In genomic region chr16:25349626-25350025, GRCm38 (mm10) we compare ENCODE assay signal across 8 mouse cellular contexts.
DNase-seq lines count a peak whose midpoint lies in the region; ATAC-seq and TF ChIP-seq lines count a peak whose summit lies in the region.

No protein-coding gene starts in this region.

- no peak for TF ChIP-seq POLR2A in brain, embryonic 14.5 days (IDR thresholded peaks at IDR 0.05; ENCODE audit: borderline replicate concordance, extremely low read depth, insufficient read depth, insufficient read length, poor library complexity, severe bottlenecking)

- H3K27me3 ChIP-seq in forebrain, embryonic 11.5 days (ENCODE audit: control insufficient read depth, insufficient read depth, low read length), result no peaks in the 10 kb centered on the region
- peaks cover 4% of the 10 kb centered on the region; the same call in 1 of the 2 replicates for H3K27me3 ChIP-seq in hindbrain, embryonic 13.5 days

- in situ Hi-C loops in ES-E14 (cut with MboI; ENCODE audit: low sequenced_read_pairs in 2 of 2, unreplicated experiment in 2 of 2), result no loop called here

- H3K9ac ChIP-seq in ES-E14 (ENCODE audit: insufficient read depth, low read depth, low read length, poor library complexity, severe bottlenecking), result no peak overlapping the region
- H3K9ac ChIP-seq in forebrain, embryonic 11.5 days (ENCODE audit: low read length), result no peak overlapping the region
- H3K9ac ChIP-seq in hindbrain, embryonic 13.5 days, result no peak overlapping the region

- no peak overlapping the region for H3K27ac ChIP-seq in ES-E14 (ENCODE audit: insufficient read depth, low read depth, low read length, poor library complexity, severe bottlenecking)
- no peak overlapping the region for H3K27ac ChIP-seq in forebrain, embryonic 11.5 days (ENCODE audit: low read depth, low read length)
- no peak overlapping the region for H3K27ac ChIP-seq in hindbrain, embryonic 13.5 days

- H3K4me1 ChIP-seq in ES-E14 (ENCODE audit: control insufficient read depth in 2 of 2, insufficient read depth in 2 of 2, low read length in 2 of 2, poor library complexity in 1 of 2), result no peaks in the 10 kb centered on the region
- H3K4me1 ChIP-seq in forebrain, embryonic 11.5 days (replicated peaks; ENCODE audit: control insufficient read depth, insufficient read depth, low read length), result no peaks in the 10 kb centered on the region
- H3K4me1 ChIP-seq in hindbrain, embryonic 13.5 days (replicated peaks), result no peaks in the 10 kb centered on the region

- ATAC-seq in forebrain, embryonic 11.5 days (replicated peaks; ENCODE audit: low FRiP score), result peak; percentile 42; the same call in 1 of the 2 replicates
- peak; percentile 61; the same call in 1 of the 2 replicates for ATAC-seq in hindbrain, embryonic 13.5 days (ENCODE audit: low FRiP score)
- ATAC-seq in erythroblast, adult 5-6 weeks (replicated peaks; ENCODE audit: low FRiP score, poor library complexity, severe bottlenecking), result no peak

- peak; percentile 56 for DNase-seq in ES-E14 (ENCODE audit: low read depth, low spot score)
- DNase-seq in brain, embryonic 14.5 days (ENCODE audit: low read depth), result peak; percentile 82
- peak; percentile 71 for DNase-seq in forebrain, embryonic 11.5 days (ENCODE audit: low spot score)
- DNase-seq in layer of hippocampus, adult 9-10 months (ENCODE audit: low spot score), result peak; percentile 67
- DNase-seq in lung, postnatal 36 days, result peak; percentile 81
- peak; percentile 52 for DNase-seq in right cerebral cortex, postnatal 25 days

- H3K4me2 ChIP-seq in forebrain, embryonic 11.5 days (ENCODE audit: low read depth, low read length, severe bottlenecking), result no peak overlapping the region
- H3K4me2 ChIP-seq in hindbrain, embryonic 13.5 days, result no peak overlapping the region

- no peaks in the 10 kb centered on the region for H3K36me3 ChIP-seq in ES-E14 (ENCODE audit: control insufficient read depth, insufficient read depth, low read length, poor library complexity, severe bottlenecking)
- H3K36me3 ChIP-seq in forebrain, embryonic 11.5 days (ENCODE audit: control insufficient read depth, insufficient read depth, low read length), result no peaks in the 10 kb centered on the region
- H3K36me3 ChIP-seq in hindbrain, embryonic 13.5 days, result no peaks in the 10 kb centered on the region

- TF ChIP-seq CTCF in brain, embryonic 14.5 days (IDR thresholded peaks at IDR 0.05; ENCODE audit: borderline replicate concordance, extremely low read depth, insufficient read depth, insufficient read length), result peak; percentile 79

- WGBS in forebrain, embryonic 11.5 days, result 13% methylated on average over 3 of the region's 3 CpGs
- 8% methylated on average over 3 of the region's 3 CpGs for WGBS in hindbrain, embryonic 13.5 days

- no peak overlapping the region for H3K4me3 ChIP-seq in ES-E14 (ENCODE audit: insufficient read depth in 1 of 2, low read depth in 1 of 2, low read length in 2 of 2, poor library complexity in 1 of 2, severe bottlenecking in 1 of 2)
- H3K4me3 ChIP-seq in forebrain, embryonic 11.5 days (ENCODE audit: low read depth, low read length), result no peak overlapping the region
- no peak overlapping the region for H3K4me3 ChIP-seq in hindbrain, embryonic 13.5 days

- H3K9me3 ChIP-seq in ES-E14 (ENCODE audit: control insufficient read depth, insufficient read depth, low read depth, low read length), result no peaks in the 10 kb centered on the region
- H3K9me3 ChIP-seq in forebrain, embryonic 11.5 days (ENCODE audit: control insufficient read depth, low read length), result no peaks in the 10 kb centered on the region
- H3K9me3 ChIP-seq in hindbrain, embryonic 13.5 days, result no peaks in the 10 kb centered on the region

TF ChIP-seq in ES-E14, 5 proteins besides CTCF, POLR2A, EP300 and RAD21:
- TF ChIP-seq ZNF384 (IDR thresholded peaks at IDR 0.05; ENCODE audit: low read depth, low read length), result no peak
- no peak for TF ChIP-seq MAFK (IDR thresholded peaks at IDR 0.05; ENCODE audit: insufficient read depth, low read depth, low read length)
- no peak for TF ChIP-seq HCFC1 (IDR thresholded peaks at IDR 0.05; ENCODE audit: borderline replicate concordance, insufficient read depth, low read length)
- no peak for TF ChIP-seq CHD2 (IDR thresholded peaks at IDR 0.05; ENCODE audit: low read depth, low read length)
- TF ChIP-seq ZC3H11A (IDR thresholded peaks at IDR 0.05; ENCODE audit: borderline replicate concordance, low read depth, low read length), result no peak; the same call in 1 of the 2 replicates
TF ChIP-seq in ES-E14: peak in this region for 0.
